Mouse (Mus musculus) ES-Bruce4 (cell line): ENCODE results near the gene Runx2.

ENCODE experiments used
- CTCF ChIP-seq: IDR thresholded peaks from one replicate; pipeline ENCODE4 v1.8.1; 2011; ENCODE audit warnings: low read depth, low read length
- POLR2A ChIP-seq: IDR thresholded peaks from one replicate; pipeline ENCODE4 v1.8.1; 2011; ENCODE audit warnings: low read length; ENCODE audit not compliant: insufficient read depth

GRCm38 (mm10) chr17:44611543-44611942 is 203.1 kb downstream of the Runx2 start:
- TF ChIP-seq CTCF: no peak
- TF ChIP-seq POLR2A: no peak
